Mouse (Mus musculus) brain, embryonic 14.5 days (tissue): Measurements from ENCODE around the gene Pdyn. TPM values are rescaled to one million over a fixed set of nuclear protein-coding genes. Genes with fewer than 3 reads are reported as not detected.

Experiments
- DNase-seq: peaks from one replicate; pipeline ENCODE4 v3.0.0-alpha.2; 2011; ENCODE audit warnings: low read depth
- CTCF ChIP-seq: fragments of 200-500 bp; IDR thresholded peaks from 2 replicates; pipeline ENCODE4 v1.5.1; 2012; ENCODE audit warnings: inconsistent platforms, mild to moderate bottlenecking, moderate library complexity, borderline replicate concordance; ENCODE audit not compliant: insufficient read depth, insufficient read length; ENCODE audit errors: extremely low read depth
- POLR2A ChIP-seq: fragments of 200-500 bp; IDR thresholded peaks from 2 replicates; pipeline ENCODE4 v1.6.1; 2012; ENCODE audit warnings: mild to moderate bottlenecking, inconsistent platforms, borderline replicate concordance; ENCODE audit not compliant: poor library complexity, insufficient read depth, insufficient read length, severe bottlenecking; ENCODE audit errors: extremely low read depth
- polyA plus RNA-seq: library from polyadenylated mRNA; depleted of rRNA; stranded (reverse); fragments of >200 nt; gene quantifications from 2 replicates; pipeline ENCODE4 v1.2.3, GENCODE M21; 2012; rRNA removed

Pdyn gene
- polyA plus RNA-seq, 1 experiment, result 6.9 TPM

DNA sequence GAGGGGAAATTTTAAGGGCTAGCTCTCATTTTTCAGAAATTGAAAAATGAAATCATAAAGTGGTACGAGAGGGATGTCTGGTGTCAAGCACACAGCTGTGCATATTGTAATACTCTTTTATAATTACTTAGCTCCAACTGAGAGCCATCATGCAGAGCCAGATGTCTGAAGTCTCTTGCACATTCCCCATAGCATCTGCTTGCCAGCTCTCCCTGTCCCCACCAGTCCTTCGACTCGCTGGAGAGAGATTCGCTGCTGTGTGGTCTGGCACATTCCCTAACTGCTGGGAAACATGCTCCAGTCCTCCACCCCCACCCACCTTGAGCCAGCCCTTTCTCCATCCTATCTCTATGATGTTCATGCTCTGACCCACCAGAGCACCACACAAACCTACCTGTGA lies 15.6 kb downstream of the Pdyn start:
- TF ChIP-seq CTCF, result no peak
- TF ChIP-seq POLR2A, result no peak
- DNase-seq, result no peak

- TF ChIP-seq CTCF (no peak), POLR2A (no peak)
- no peak for DNase-seq
These were observed 19.4 kb downstream of the Pdyn start for GRCm38 (mm10) chr2:129680236-129680635.

DNA sequence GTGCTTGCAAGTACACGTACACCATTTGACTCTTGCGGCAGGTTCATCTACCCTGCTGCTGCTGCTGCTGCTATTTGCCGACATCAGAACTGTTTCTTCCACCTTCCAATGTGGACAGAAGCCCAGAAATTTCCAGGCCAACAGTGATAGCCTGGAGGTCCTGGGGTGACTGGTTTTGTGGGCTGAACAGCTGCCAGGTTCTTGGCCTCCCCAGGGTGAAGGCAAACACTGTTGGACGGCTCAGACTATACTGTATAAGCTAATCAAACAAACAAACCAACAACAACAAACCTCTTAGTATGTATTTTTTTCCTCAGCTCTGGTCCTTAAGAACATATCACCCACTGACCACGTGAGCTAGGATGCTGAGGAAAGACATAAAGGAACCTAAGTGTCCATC lies 20.6 kb downstream of the Pdyn start:
- no peak for TF ChIP-seq CTCF
- no peak for TF ChIP-seq POLR2A
- no peak for DNase-seq

DNA sequence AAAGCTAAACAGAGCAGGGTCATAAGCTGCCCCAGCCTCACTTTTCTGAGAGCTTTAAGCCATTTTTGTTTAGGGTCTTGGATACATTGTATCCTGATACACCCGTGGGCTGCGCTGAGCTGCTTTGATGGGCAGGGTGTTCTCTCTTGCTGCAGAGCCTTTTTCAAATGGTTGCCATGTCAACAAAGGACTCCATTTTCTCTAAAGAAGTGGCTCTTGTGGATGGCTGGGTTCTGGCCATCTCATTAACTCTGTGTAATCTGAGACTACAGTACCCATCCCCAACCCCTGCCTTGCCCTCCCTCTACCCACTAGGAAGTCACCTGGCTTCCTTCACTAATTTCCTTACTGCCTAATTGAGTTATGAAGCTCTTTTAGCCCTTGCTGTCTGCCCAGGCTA lies 22.0 kb downstream of the Pdyn start:
- peak; percentile 84 for DNase-seq

GRCm38 (mm10) chr2:129674935-129675634 lies 24.6 kb downstream of the Pdyn start:
- TF ChIP-seq POLR2A, result no peak
- peak; percentile 92 for TF ChIP-seq CTCF
- peak; percentile 79 for DNase-seq

More for the DNA sequence above, 22.0 kb downstream of the Pdyn start:
- no peak for TF ChIP-seq POLR2A
- TF ChIP-seq CTCF, result no peak

DNA sequence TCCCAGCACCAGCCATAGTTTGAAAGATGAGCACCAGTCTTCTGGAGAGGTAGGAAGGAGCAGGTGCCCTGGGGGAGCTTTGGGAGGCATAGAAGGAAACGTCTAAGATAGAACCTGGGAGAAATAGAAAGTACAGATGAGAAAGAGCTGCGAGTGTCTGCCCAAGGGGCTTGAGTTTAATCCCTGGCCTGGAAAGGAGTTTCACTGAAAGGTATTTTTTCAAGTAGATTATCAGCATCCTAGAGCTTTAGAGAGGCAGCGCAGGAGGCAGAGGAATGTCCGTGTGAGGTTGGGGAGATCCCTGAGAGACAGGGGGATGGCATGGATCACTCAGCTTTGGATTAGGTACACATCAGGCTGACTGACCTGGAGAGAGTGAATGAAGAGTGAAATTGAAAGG lies 27.7 kb downstream of the Pdyn start:
- TF ChIP-seq CTCF (no peak), POLR2A (no peak)
- no peak for DNase-seq

DNA sequence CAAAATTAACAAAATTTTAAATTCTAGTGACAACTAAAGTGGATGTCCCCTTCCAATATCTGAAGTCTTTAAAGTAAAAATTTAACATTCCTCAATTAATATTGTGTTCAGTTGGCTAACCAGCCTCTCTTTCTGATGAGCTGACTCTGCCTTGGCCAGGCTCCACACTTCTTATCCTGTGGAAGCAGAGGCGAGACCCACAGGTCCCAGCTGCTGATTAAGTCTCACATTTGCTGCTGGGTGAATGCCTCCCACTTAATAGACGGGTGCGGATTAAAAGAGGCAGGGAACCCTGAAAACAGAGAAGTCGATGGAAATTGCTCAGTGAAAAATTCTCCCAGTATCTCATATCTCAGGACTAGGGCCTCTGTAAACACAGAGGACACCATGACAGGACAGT lies 37.2 kb downstream of the Pdyn start:
- TF ChIP-seq CTCF, result no peak
- TF ChIP-seq POLR2A, result no peak
- DNase-seq, result peak; percentile 12

GRCm38 (mm10) chr2:129660020-129660419 lies 39.6 kb downstream of the Pdyn start:
- no peak for DNase-seq
- TF ChIP-seq CTCF, result peak; percentile 20; the same call in 1 of the 2 replicates
- no peak for TF ChIP-seq POLR2A

- no peak for DNase-seq
- TF ChIP-seq POLR2A, result no peak
These were observed 40.8 kb downstream of the Pdyn start for GRCm38 (mm10) chr2:129658796-129659195.

- no peak for TF ChIP-seq POLR2A
- no peak for TF ChIP-seq CTCF
- DNase-seq, result no peak
These were observed 44.6 kb downstream of the Pdyn start for GRCm38 (mm10) chr2:129655033-129655432.

- TF ChIP-seq CTCF (no peak), POLR2A (no peak)
- DNase-seq, result peak; percentile 44
These were observed 45.3 kb downstream of the Pdyn start for GRCm38 (mm10) chr2:129654233-129654950.

- no peak for DNase-seq
- no peak for TF ChIP-seq POLR2A
- no peak for TF ChIP-seq CTCF
These were observed 46.0 kb downstream of the Pdyn start for GRCm38 (mm10) chr2:129653632-129654031.

- DNase-seq, result peak; percentile 12
- TF ChIP-seq POLR2A (no peak), CTCF (no peak)
These were observed 47.0 kb downstream of the Pdyn start for GRCm38 (mm10) chr2:129652616-129653015.

Other genes with a start within 250 kb of the Pdyn start
- gene F830045P16Rik, start 163.2 kb downstream of the Pdyn start, polyA plus RNA-seq, result not detected in 2 replicates
- gene Sirpa, start 107.0 kb downstream of the Pdyn start, polyA plus RNA-seq, result 36.2 and 44.6 TPM in 2 replicates
- 24.2 and 24.6 TPM in 2 replicates for gene Stk35, start 100.7 kb upstream of the Pdyn start, polyA plus RNA-seq